Mouse (Mus musculus): ENCODE results near the gene Rps12.

Rps12 gene

GRCm38 (mm10) chr10:23786040-23786439 lies 1.0 kb downstream of the Rps12 start:
- in situ Hi-C loops (cut with MboI, MseI): loop anchor here (10.0 kb wide), 1 partner anchor 1029 kb away; no protein-coding TSS in a partner anchor

GRCm38 (mm10) chr10:23785599-23785998 lies 1.5 kb downstream of the Rps12 start:
- in situ Hi-C loops (cut with MboI, MseI): loop anchor here (10.0 kb wide), 1 partner anchor 1029 kb away; no protein-coding TSS in a partner anchor

GRCm38 (mm10) chr10:23784121-23784520 lies 3.0 kb downstream of the Rps12 start:
- in situ Hi-C loops (cut with MboI, MseI): loop anchor here (10.0 kb wide), 1 partner anchor 1031 kb away; no protein-coding TSS in a partner anchor

- in situ Hi-C loops (cut with MboI, MseI): loop anchor here (10.0 kb wide), 1 partner anchor 1031 kb away; no protein-coding TSS in a partner anchor
These were observed 3.6 kb downstream of the Rps12 start for GRCm38 (mm10) chr10:23783493-23783884.

- in situ Hi-C loops (cut with MboI, MseI): loop anchor here (10.0 kb wide), 1 partner anchor 1032 kb away; no protein-coding TSS in a partner anchor
These were observed 4.1 kb downstream of the Rps12 start for GRCm38 (mm10) chr10:23782855-23783492.

- in situ Hi-C loops (cut with MboI, MseI): loop anchor here (10.0 kb wide), 1 partner anchor 1033 kb away; no protein-coding TSS in a partner anchor
These were observed 5.0 kb downstream of the Rps12 start for GRCm38 (mm10) chr10:23781760-23782735.

- in situ Hi-C loops (cut with MboI, MseI): loop anchor here (10.0 kb wide), 1 partner anchor 1034 kb away; no protein-coding TSS in a partner anchor
These were observed 6.4 kb downstream of the Rps12 start for GRCm38 (mm10) chr10:23780539-23781275.

- in situ Hi-C loops (cut with MboI, MseI): no loop called here
These were observed 9.7 kb downstream of the Rps12 start for GRCm38 (mm10) chr10:23777288-23777945.

GRCm38 (mm10) chr10:23754166-23754565 lies 32.9 kb downstream of the Rps12 start:
- in situ Hi-C loops (cut with MboI, MseI): loop anchor here (25.0 kb wide), 1 partner anchor 1167 kb away; no protein-coding TSS in a partner anchor

All from regulatory T cell (primary cell).